Mouse (Mus musculus) lung, adult 2 months (tissue): Measurements from ENCODE around the gene Dock9.
"Not testable (repeated sequence)": the region's sequence is repeated elsewhere in the genome, so short reads cannot be mapped to it uniquely, and the experiment has no call there.

Experiments used
- CTCF ChIP-seq: fragments of 200-500 bp; IDR thresholded peaks from 2 replicates; pipeline ENCODE4 v1.5.1; 2011; ENCODE audit warnings: mild to moderate bottlenecking, low read length, control low read depth; ENCODE audit not compliant: insufficient read depth
- POLR2A ChIP-seq: fragments of 200-500 bp; IDR thresholded peaks from 2 replicates; pipeline ENCODE4 v1.6.1; 2011; ENCODE audit warnings: low read depth, mild to moderate bottlenecking, control low read depth, low read length, borderline replicate concordance; ENCODE audit errors: extremely low read depth

GRCm38 (mm10) chr14:121689649-121690048 lies 108.0 kb downstream of the Dock9 start:
- TF ChIP-seq POLR2A, CTCF: not testable (repeated sequence)
